Mouse (Mus musculus) bone marrow macrophage, adult 2 months (primary cell): Measurements from ENCODE around the gene Rab15. TPM values are rescaled to one million over a fixed set of nuclear protein-coding genes. Genes with fewer than 3 reads are reported as not detected.
"Not testable (repeated sequence)": the region's sequence is repeated elsewhere in the genome, so short reads cannot be mapped to it uniquely, and the experiment has no call there.

Source experiments
- H3K27ac ChIP-seq: 2 replicates; pipeline ENCODE4 v1.5.1; 2012; ENCODE audit warnings: low read depth, low read length; ENCODE audit not compliant: insufficient read depth
- H3K4me1 ChIP-seq: 2 replicates; pipeline ENCODE4 v1.6.1; 2012; ENCODE audit warnings: low read length; ENCODE audit not compliant: control insufficient read depth, insufficient read depth
- H3K4me3 ChIP-seq: 2 replicates; pipeline ENCODE4 v1.5.1; 2012; ENCODE audit warnings: mild to moderate bottlenecking, low read length, moderate library complexity; ENCODE audit not compliant: insufficient read depth
- CTCF ChIP-seq: IDR thresholded peaks from 2 replicates; pipeline ENCODE4 v1.5.1; 2012; ENCODE audit warnings: low read depth, mild to moderate bottlenecking, low read length, moderate library complexity
- POLR2A ChIP-seq: IDR thresholded peaks from 2 replicates; pipeline ENCODE4 v1.6.1; 2012; ENCODE audit warnings: mild to moderate bottlenecking, low read depth, low read length, borderline replicate concordance
- polyA plus RNA-seq: library from polyadenylated mRNA; stranded (reverse); fragments of >200 nt; gene quantifications from 2 replicates; pipeline ENCODE4 v1.2.4, GENCODE M21; 2012; ENCODE audit not compliant: missing spikeins, insufficient read depth, insufficient read length

Rab15 gene
- polyA plus RNA-seq, 1 experiment, result not detected

DNA sequence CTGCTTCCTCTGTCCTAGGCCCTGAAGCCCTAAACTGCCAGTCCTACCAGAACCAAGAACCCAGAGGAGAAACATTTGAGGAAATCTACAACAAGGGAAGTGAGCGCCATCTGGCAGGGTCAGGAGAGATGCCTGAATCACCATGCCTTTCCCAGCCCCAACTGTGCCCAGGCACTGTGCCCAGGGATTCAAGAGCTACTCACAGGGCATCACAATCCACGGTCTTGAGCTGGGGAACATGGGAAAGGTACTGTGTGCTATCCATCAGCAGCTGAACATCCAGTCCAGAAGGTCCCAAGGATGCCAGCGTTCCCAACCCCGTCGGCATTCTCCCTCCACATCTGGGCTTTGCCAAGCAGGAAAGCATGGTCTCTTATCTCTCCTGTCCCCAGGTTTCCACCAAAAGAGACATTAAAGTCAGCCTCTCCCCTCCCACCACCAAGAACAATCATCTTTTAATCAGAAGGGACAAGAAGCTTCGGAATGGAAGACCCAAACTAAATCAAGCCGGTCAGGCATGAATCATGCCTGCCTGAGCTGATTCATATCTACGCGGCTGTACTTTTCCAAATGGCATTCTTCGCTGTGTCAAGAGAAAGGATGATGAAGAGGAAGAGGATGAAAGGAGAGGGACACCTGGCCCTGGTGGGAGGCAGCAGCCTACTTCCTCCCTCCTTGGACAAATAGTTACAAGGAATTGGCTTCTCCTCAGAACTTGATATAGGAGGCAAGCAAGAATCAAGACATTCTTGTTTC, 17.5 kb downstream of the Rab15 start:
- no peak for TF ChIP-seq POLR2A
- no peak for TF ChIP-seq CTCF
- Histone ChIP-seq H3K4me3 (no peak overlapping the region), H3K27ac (no peak overlapping the region), H3K4me1 (no peaks in the 10 kb centered on the region)

DNA sequence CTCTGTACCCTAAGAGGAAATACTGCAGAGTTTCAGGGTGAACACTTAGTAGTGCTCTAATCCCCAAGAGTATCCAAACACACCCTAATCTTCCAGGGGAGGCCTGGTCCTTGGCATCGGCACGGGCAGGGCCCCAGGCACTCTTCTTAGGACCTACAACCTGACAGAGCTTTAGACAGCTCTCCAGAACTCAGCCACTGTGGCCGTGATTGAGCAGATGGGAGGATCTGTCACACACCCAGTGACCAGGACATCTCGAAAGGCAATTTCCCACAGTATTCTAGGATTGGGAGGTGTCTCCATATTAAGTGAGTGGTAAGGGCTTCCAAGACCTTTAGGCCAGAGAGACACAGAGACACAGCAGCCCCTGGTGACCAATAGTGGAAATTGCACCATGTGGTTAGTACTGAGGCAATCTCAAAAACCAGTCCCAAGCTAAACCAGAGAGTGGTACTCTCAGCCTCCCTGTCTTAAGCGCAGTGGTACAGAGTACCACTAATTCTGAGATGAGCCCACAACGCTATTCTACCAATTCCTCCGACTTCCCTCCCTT, 18.9 kb downstream of the Rab15 start:
- Histone ChIP-seq H3K4me1 (no peaks in the 10 kb centered on the region), H3K27ac (no peak overlapping the region), H3K4me3 (no peak overlapping the region)
- no peak for TF ChIP-seq CTCF
- no peak for TF ChIP-seq POLR2A

DNA sequence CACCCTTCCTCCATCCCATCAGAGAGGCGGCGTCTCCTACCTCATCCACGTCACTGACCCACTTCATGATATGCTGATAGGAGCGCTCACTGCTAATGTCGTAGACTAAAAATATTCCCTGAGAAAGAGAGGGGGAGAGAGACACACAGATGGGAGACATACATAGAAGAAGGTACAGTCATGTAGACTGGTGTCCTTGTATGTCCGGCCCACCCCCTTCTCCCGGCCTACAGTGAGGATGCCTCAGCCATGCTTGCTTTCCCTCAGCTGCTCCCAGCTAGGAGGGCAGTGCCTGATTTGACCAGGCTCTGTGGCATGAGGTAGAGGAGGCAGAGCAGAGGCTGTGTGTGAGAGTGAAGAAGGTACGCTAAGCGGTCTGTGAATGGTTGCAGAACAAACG, 19.7 kb downstream of the Rab15 start:
- Histone ChIP-seq H3K27ac (no peak overlapping the region), H3K4me3 (no peak overlapping the region)

GRCm38 (mm10) chr12:76798008-76798720, 24.5 kb downstream of the Rab15 start:
- Histone ChIP-seq H3K4me3 (no peak overlapping the region), H3K4me1 (no peaks in the 10 kb centered on the region), H3K27ac (no peak overlapping the region)
- TF ChIP-seq POLR2A (no peak), CTCF (no peak)

More for the DNA sequence above, 19.7 kb downstream of the Rab15 start:
- TF ChIP-seq CTCF (no peak), POLR2A (no peak)
- H3K4me1 ChIP-seq, result no peaks in the 10 kb centered on the region

GRCm38 (mm10) chr12:76796938-76797539, 25.7 kb downstream of the Rab15 start:
- TF ChIP-seq POLR2A (no peak), CTCF (no peak)
- Histone ChIP-seq H3K4me3 (no peak overlapping the region), H3K4me1 (no peaks in the 10 kb centered on the region), H3K27ac (no peak overlapping the region)

GRCm38 (mm10) chr12:76795350-76795749, 27.4 kb downstream of the Rab15 start, which contains the start of gene Gpx2:
Gene Gpx2, minus strand, starts transcription at chr12:76795554.
- Histone ChIP-seq H3K4me1 (no peaks in the 10 kb centered on the region), H3K4me3 (no peak within 1 kb of the TSS), H3K27ac (no peak within 1 kb of the TSS)
- no peak for TF ChIP-seq CTCF
- TF ChIP-seq POLR2A, result no peak

GRCm38 (mm10) chr12:76792540-76792939, 30.2 kb downstream of the Rab15 start:
- not testable (repeated sequence) for H3K27ac ChIP-seq, H3K4me1 ChIP-seq, H3K4me3 ChIP-seq

DNA sequence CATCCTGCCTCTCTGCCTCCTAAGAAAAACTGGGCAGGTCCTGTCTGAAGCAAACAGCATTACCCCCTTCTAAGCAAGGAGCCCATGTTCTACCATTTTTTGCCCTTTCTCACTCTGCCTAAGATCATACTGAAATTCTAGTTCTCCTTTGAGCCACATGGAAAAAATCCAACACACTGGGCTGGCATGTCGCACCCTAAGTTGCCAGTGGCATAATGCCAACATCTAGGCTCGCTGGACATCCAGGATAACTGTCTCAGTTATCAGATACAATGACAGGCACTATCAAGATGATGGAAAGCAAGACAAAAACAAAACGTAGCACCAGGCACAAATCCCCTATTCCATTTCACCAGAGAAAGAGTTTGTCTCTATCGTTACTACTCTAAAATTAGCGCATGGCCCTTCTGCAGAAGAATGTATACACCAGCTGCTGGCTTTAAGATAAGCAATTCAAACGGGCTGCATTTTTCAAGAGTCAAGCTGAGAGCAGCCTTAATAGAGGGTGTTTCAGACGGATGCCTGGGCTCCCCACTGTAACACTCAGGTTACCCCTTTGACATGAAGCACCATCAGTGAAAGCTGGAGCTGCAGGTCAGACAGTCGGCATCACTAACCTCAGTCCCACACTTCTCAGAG, 32.1 kb downstream of the Rab15 start:
- TF ChIP-seq CTCF (no peak), POLR2A (no peak)
- Histone ChIP-seq H3K4me3 (no peak overlapping the region), H3K27ac (no peak overlapping the region), H3K4me1 (no peaks in the 10 kb centered on the region)

DNA sequence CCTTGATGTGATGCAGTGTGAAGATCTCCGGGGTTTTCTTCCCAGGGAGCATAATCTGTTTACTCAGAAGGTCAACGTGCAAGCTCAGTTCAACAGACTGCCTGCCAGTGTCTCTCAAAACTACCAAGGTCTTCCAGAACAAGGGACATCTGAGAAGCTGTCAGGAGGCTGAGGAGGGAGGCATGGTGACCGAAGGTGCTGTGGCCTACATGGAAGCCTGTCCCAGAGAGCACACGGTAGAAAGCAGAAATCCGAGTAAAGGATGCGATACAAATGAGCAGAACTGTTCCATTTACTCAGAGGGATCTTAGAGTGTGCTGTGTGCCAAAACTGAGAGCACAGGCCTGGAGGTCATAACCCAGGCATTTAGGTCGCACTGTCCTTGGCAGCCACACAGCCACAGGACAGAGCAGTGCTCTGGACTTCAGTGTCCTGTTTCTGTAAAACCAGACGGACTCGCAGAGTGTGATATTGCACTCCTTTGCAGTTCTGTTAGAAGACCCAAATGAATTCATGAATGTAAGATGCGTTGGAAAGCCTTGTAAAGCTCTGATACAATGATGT, 38.6 kb downstream of the Rab15 start:
- H3K4me1 ChIP-seq, result peaks cover under 1% of the 10 kb centered on the region; the same call in 1 of the 2 replicates
- no peak for TF ChIP-seq CTCF
- TF ChIP-seq POLR2A, result no peak
- no peak overlapping the region for H3K4me3 ChIP-seq
- H3K27ac ChIP-seq, result no peak overlapping the region
